Mouse (Mus musculus): ENCODE measurements around the gene Dgka. TPM values are rescaled to one million over a fixed set of nuclear protein-coding genes. Genes with fewer than 3 reads are reported as not detected.

The Dgka gene
- 10 to 100 TPM; 16.2 to 20.2 TPM for total RNA-seq (2021)
- long read RNA-seq, experiment 1, partial matches to known transcripts = 3 of 14 reads
- long read RNA-seq, experiment 1, other reads (novel, unspliced or antisense) = 8 of 14 reads
- long read RNA-seq, experiment 2, partial matches to known transcripts = 1 of 4 reads
- long read RNA-seq, experiment 2, other reads (novel, unspliced or antisense) = 1 of 4 reads

- peak in 1 of 2 experiments; percentile 34 for DNase-seq
Observed at GRCm38 (mm10) chr10:128744680-128745601, at the start of gene Dgka. Dgka (minus strand) TSS chr10:128744855.

GRCm38 (mm10) chr10:128794391-128794790 lies 49.7 kb upstream of the Dgka start:
- DNase-seq = no peak

- DNase-seq = no peak
Observed at GRCm38 (mm10) chr10:128793258-128793657, 48.6 kb upstream of the Dgka start.

GRCm38 (mm10) chr10:128792041-128792440 lies 47.4 kb upstream of the Dgka start:
- no peak for DNase-seq

GRCm38 (mm10) chr10:128790398-128791124 lies 45.9 kb upstream of the Dgka start, which contains the start of gene Mmp19:
Mmp19 (plus strand) TSS chr10:128790910.
- peak; percentile 64 to 73 for DNase-seq

- DNase-seq = no peak
Observed at GRCm38 (mm10) chr10:128780200-128780599, 35.5 kb upstream of the Dgka start.

- peak; percentile 81 to 90 for DNase-seq
Observed at GRCm38 (mm10) chr10:128779011-128779795, 34.5 kb upstream of the Dgka start.

GRCm38 (mm10) chr10:128778441-128778840 lies 33.8 kb upstream of the Dgka start:
- no peak for DNase-seq

- no peak for DNase-seq
Observed at GRCm38 (mm10) chr10:128773685-128774084, 29.0 kb upstream of the Dgka start.

- DNase-seq = no peak
Observed at GRCm38 (mm10) chr10:128772895-128773294, 28.2 kb upstream of the Dgka start.

GRCm38 (mm10) chr10:128748252-128748864 lies 3.7 kb upstream of the Dgka start:
- DNase-seq = peak; percentile 77 to 86

GRCm38 (mm10) chr10:128747646-128748251 lies 3.1 kb upstream of the Dgka start, which contains the start of gene Pym1:
Pym1 (plus strand) TSS chr10:128747889.
- peak; percentile 90 for DNase-seq

- no peak for DNase-seq
Observed at GRCm38 (mm10) chr10:128746972-128747645, 2.5 kb upstream of the Dgka start.

GRCm38 (mm10) chr10:128745946-128746613 lies 1.4 kb upstream of the Dgka start:
- DNase-seq = peak in 1 of 2 experiments; percentile 28

- DNase-seq = peak in 1 of 2 experiments; percentile 19
Observed at GRCm38 (mm10) chr10:128744211-128744610, 444 bp downstream of the Dgka start.

GRCm38 (mm10) chr10:128743791-128744191 lies 864 bp downstream of the Dgka start:
- peak; percentile 69 to 77 for DNase-seq

GRCm38 (mm10) chr10:128743235-128743634 lies 1.4 kb downstream of the Dgka start:
- DNase-seq = no peak

GRCm38 (mm10) chr10:128742616-128743015 lies 2.0 kb downstream of the Dgka start:
- no peak for DNase-seq

GRCm38 (mm10) chr10:128740296-128740695 lies 4.4 kb downstream of the Dgka start:
- DNase-seq = no peak

Measured in adrenal gland, postnatal 36 days (tissue).